Mouse (Mus musculus) embryonic fibroblast, embryonic 13.5 days (primary cell): ENCODE measurements around the gene Gtse1.

ENCODE experiments used
- CTCF ChIP-seq: IDR thresholded peaks from 2 replicates; pipeline ENCODE4 v1.5.1; 2011; ENCODE audit warnings: mild to moderate bottlenecking, control low read depth, low read length, moderate library complexity, borderline replicate concordance; ENCODE audit not compliant: insufficient read depth
- POLR2A ChIP-seq: IDR thresholded peaks from 2 replicates; pipeline ENCODE4 v1.6.1; 2011; ENCODE audit warnings: low read depth, mild to moderate bottlenecking, control low read depth, low read length, moderate library complexity

GRCm38 (mm10) chr15:85810806-85811521, 48.6 kb upstream of the Gtse1 start:
- TF ChIP-seq CTCF (no peak), POLR2A (no peak)
